Mouse (Mus musculus): ENCODE data around the gene Cotl1. TPM values are rescaled to one million over a fixed set of nuclear protein-coding genes. Genes with fewer than 3 reads are reported as not detected.

The Cotl1 gene
- total RNA-seq, 2 experiments from 2014 or later = 39.4 to 44.2 TPM

GRCm38 (mm10) chr8:119839419-119840021, 824 bp downstream of the Cotl1 start:
- intact Hi-C loops (cut with DNase I) = loop anchor here (5.0 to 10.0 kb wide), 2 partner anchors 85 to 152 kb away; no protein-coding TSS in a partner anchor
- DNase-seq = peak in 1 of 2 experiments; percentile 27

- DNase-seq = no peak
- intact Hi-C loops (cut with DNase I) = no loop called here
Observed at GRCm38 (mm10) chr8:119838983-119839340, 1.4 kb downstream of the Cotl1 start.

- DNase-seq = no peak
- intact Hi-C loops (cut with DNase I) = no loop called here
Observed at GRCm38 (mm10) chr8:119838100-119838982, 2.0 kb downstream of the Cotl1 start.

- DNase-seq = peak in 1 of 2 experiments; percentile 54
- intact Hi-C loops (cut with DNase I) = no loop called here
Observed at GRCm38 (mm10) chr8:119837553-119838071, 2.7 kb downstream of the Cotl1 start.

GRCm38 (mm10) chr8:119836831-119837230, 3.5 kb downstream of the Cotl1 start:
- no peak for DNase-seq
- intact Hi-C loops (cut with DNase I) = no loop called here

GRCm38 (mm10) chr8:119835270-119835669, 5.1 kb downstream of the Cotl1 start:
- intact Hi-C loops (cut with DNase I) = no loop called here
- DNase-seq = peak in 1 of 2 experiments; percentile 36

GRCm38 (mm10) chr8:119834676-119835075, 5.7 kb downstream of the Cotl1 start:
- intact Hi-C loops (cut with DNase I) = no loop called here
- DNase-seq = no peak

GRCm38 (mm10) chr8:119832931-119833330, 7.4 kb downstream of the Cotl1 start:
- no peak for DNase-seq
- intact Hi-C loops (cut with DNase I) = no loop called here

- intact Hi-C loops (cut with DNase I) = no loop called here
- DNase-seq = no peak
Observed at GRCm38 (mm10) chr8:119832101-119832617, 8.2 kb downstream of the Cotl1 start.

GRCm38 (mm10) chr8:119831336-119831995, 8.9 kb downstream of the Cotl1 start:
- intact Hi-C loops (cut with DNase I) = no loop called here
- DNase-seq = peak; percentile 80 to 83

GRCm38 (mm10) chr8:119830589-119830988, 9.8 kb downstream of the Cotl1 start:
- intact Hi-C loops (cut with DNase I) = no loop called here

GRCm38 (mm10) chr8:119829870-119830580, 10.3 kb downstream of the Cotl1 start:
- intact Hi-C loops (cut with DNase I) = no loop called here
- no peak for DNase-seq

More at GRCm38 (mm10) chr8:119830589-119830988, 9.8 kb downstream of the Cotl1 start:
- DNase-seq = no peak

- no peak for DNase-seq
- intact Hi-C loops (cut with DNase I) = no loop called here
Observed at GRCm38 (mm10) chr8:119829420-119829819, 10.9 kb downstream of the Cotl1 start.

GRCm38 (mm10) chr8:119829015-119829414, 11.3 kb downstream of the Cotl1 start:
- intact Hi-C loops (cut with DNase I) = no loop called here
- DNase-seq = no peak

- intact Hi-C loops (cut with DNase I) = no loop called here
- peak in 1 of 2 experiments; percentile 24 for DNase-seq
Observed at GRCm38 (mm10) chr8:119827721-119828153, 12.6 kb downstream of the Cotl1 start.

- no peak for DNase-seq
- intact Hi-C loops (cut with DNase I) = no loop called here
Observed at GRCm38 (mm10) chr8:119826982-119827381, 13.4 kb downstream of the Cotl1 start.

- intact Hi-C loops (cut with DNase I) = no loop called here
Observed at GRCm38 (mm10) chr8:119825950-119826730, 14.2 kb downstream of the Cotl1 start.

GRCm38 (mm10) chr8:119824809-119825273, 15.5 kb downstream of the Cotl1 start:
- peak; percentile 55 to 61 for DNase-seq
- intact Hi-C loops (cut with DNase I) = no loop called here

More at GRCm38 (mm10) chr8:119825950-119826730, 14.2 kb downstream of the Cotl1 start:
- DNase-seq = no peak

GRCm38 (mm10) chr8:119824100-119824499, 16.2 kb downstream of the Cotl1 start:
- DNase-seq = peak; percentile 69 to 75
- intact Hi-C loops (cut with DNase I) = no loop called here
